Mouse (Mus musculus): ENCODE data around the gene St3gal5. TPM values are rescaled to one million over a fixed set of nuclear protein-coding genes. Genes with fewer than 3 reads are reported as not detected.

Gene St3gal5
- total and polyA plus RNA-seq, 3 experiments = 4.0 to 21.4 (median 19.8) TPM

- TF ChIP-seq ETS1 (conservative IDR thresholded peaks at IDR 0.05; ENCODE audit: low read depth, low read length) (no peak), USF2 (conservative IDR thresholded peaks at IDR 0.05; ENCODE audit: low read depth, low read length) (no peak)
- no peak overlapping the region for H3K27ac ChIP-seq (ENCODE audit: insufficient read depth, low read depth)
- in situ Hi-C loops (cut with MboI; ENCODE audit: low pct_ligation_motif_present, low pct_unique_long_range_greater_than_20kb, low sequenced_read_pairs) = no loop called here
- H3K4me3 ChIP-seq (replicated peaks in 1 of 3; ENCODE audit: low read depth in 2 of 3, low read length in 2 of 3, poor library complexity in 1 of 3) = no peak overlapping the region
- peaks cover 0 to 9% of the 10 kb centered on the region in 2 experiments for H3K36me3 ChIP-seq (replicated peaks in 1 of 2; ENCODE audit: control insufficient read depth in 1 of 2, insufficient read depth in 1 of 2, low read length in 1 of 2)
- no peak for DNase-seq (ENCODE audit: extremely low read depth)
- H3K4me1 ChIP-seq (ENCODE audit: control insufficient read depth in 1 of 2, insufficient read depth in 2 of 2) = peaks cover 14 to 47% of the 10 kb centered on the region in 2 experiments
- H3K9me3 ChIP-seq (replicated peaks; ENCODE audit: low read length) = no peaks in the 10 kb centered on the region
- H3K4me2 ChIP-seq (ENCODE audit: insufficient read depth, low read depth, poor library complexity, severe bottlenecking) = no peak overlapping the region
- H3K27me3 ChIP-seq (replicated peaks) = no peaks in the 10 kb centered on the region
- H3K9ac ChIP-seq (ENCODE audit: insufficient read depth, low read depth) = no peak overlapping the region
- dilution Hi-C loops (cut with MboI; ENCODE audit: extremely low pct_ligation_motif_present, extremely low pct_unique_long_range_greater_than_20kb, low sequenced_read_pairs) = no loop called here
- H3K79me2 ChIP-seq (replicated peaks; ENCODE audit: control insufficient read depth, extremely low read depth, insufficient read depth, poor library complexity, severe bottlenecking) = peaks cover 42% of the 10 kb centered on the region
Observed at GRCm38 (mm10) chr6:72100171-72100570, 2.8 kb downstream of the St3gal5 start.

- in situ Hi-C loops (cut with MboI; ENCODE audit: low pct_ligation_motif_present, low pct_unique_long_range_greater_than_20kb, low sequenced_read_pairs) = no loop called here
- Histone ChIP-seq H3K27me3 (replicated peaks) (no peaks in the 10 kb centered on the region), H3K27ac (ENCODE audit: insufficient read depth, low read depth) (no peak overlapping the region), H3K4me1 (ENCODE audit: control insufficient read depth in 1 of 2, insufficient read depth in 2 of 2) (peaks cover 10 to 39% of the 10 kb centered on the region in 2 experiments), H3K36me3 (replicated peaks in 1 of 2; ENCODE audit: control insufficient read depth in 1 of 2, insufficient read depth in 1 of 2, low read length in 1 of 2) (peaks cover 0 to 11% of the 10 kb centered on the region in 2 experiments), H3K4me3 (replicated peaks in 1 of 3; ENCODE audit: low read depth in 2 of 3, low read length in 2 of 3, poor library complexity in 1 of 3) (no peak overlapping the region), H3K79me2 (replicated peaks; ENCODE audit: control insufficient read depth, extremely low read depth, insufficient read depth, poor library complexity, severe bottlenecking) (peaks cover 45% of the 10 kb centered on the region), H3K9me3 (replicated peaks; ENCODE audit: low read length) (no peaks in the 10 kb centered on the region), H3K9ac (ENCODE audit: insufficient read depth, low read depth) (no peak overlapping the region), H3K4me2 (ENCODE audit: insufficient read depth, low read depth, poor library complexity, severe bottlenecking) (no peak overlapping the region)
- DNase-seq (ENCODE audit: extremely low read depth) = no peak
- dilution Hi-C loops (cut with MboI; ENCODE audit: extremely low pct_ligation_motif_present, extremely low pct_unique_long_range_greater_than_20kb, low sequenced_read_pairs) = no loop called here
- TF ChIP-seq KAT2A (IDR thresholded peaks at IDR 0.05; ENCODE audit: insufficient replicate concordance, low read length) (no peak), SIN3A (IDR thresholded peaks at IDR 0.05; ENCODE audit: low read length) (no peak), TCF12 (IDR thresholded peaks at IDR 0.05; ENCODE audit: low read depth, low read length) (no peak), JUND (conservative IDR thresholded peaks at IDR 0.05; ENCODE audit: low read depth, low read length) (no peak), POLR2AphosphoS2 (IDR thresholded peaks at IDR 0.05; ENCODE audit: low read depth, low read length) (no peak), ZNF384 (IDR thresholded peaks at IDR 0.05; ENCODE audit: low read depth, low read length) (no peak), SMC3 (IDR thresholded peaks at IDR 0.05; ENCODE audit: low read depth, low read length) (no peak), MAX (IDR thresholded peaks at IDR 0.05; ENCODE audit: low read length) (no peak), USF2 (conservative IDR thresholded peaks at IDR 0.05; ENCODE audit: low read depth, low read length) (no peak), GABPA (IDR thresholded peaks at IDR 0.05; ENCODE audit: insufficient replicate concordance, low read depth, low read length) (no peak), NRF1 (IDR thresholded peaks at IDR 0.05; ENCODE audit: low read depth, low read length) (no peak), PAX5 (IDR thresholded peaks at IDR 0.05; ENCODE audit: low read length) (no peak), MEF2A (IDR thresholded peaks at IDR 0.05; ENCODE audit: borderline replicate concordance, low read depth, low read length) (no peak)
Observed at GRCm38 (mm10) chr6:72100939-72101338, 3.5 kb downstream of the St3gal5 start.

DNA sequence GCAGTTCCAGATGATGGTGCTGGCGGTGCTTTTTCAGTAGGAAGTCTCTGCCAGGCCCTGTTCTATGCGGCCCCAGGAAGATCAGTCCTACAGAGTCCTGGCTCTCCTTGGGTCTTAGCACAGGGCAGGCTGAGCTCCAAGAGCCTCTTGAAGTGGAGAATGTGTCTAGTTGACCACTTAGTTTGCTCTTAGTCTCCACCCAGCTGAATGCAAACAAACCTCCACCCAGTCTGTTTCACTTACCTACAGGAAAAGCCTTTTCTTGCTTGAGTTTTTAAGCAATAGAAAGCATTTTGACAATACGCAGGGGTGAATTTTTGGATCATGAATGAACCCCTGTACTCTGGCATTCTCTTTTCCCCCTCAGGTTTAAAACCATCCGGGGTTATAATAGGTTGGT lies 4.0 kb downstream of the St3gal5 start:
- Histone ChIP-seq H3K79me2 (replicated peaks; ENCODE audit: control insufficient read depth, extremely low read depth, insufficient read depth, poor library complexity, severe bottlenecking) (peaks cover 47% of the 10 kb centered on the region), H3K4me1 (ENCODE audit: control insufficient read depth in 1 of 2, insufficient read depth in 2 of 2) (peaks cover 10 to 35% of the 10 kb centered on the region in 2 experiments), H3K9me3 (replicated peaks; ENCODE audit: low read length) (no peaks in the 10 kb centered on the region), H3K9ac (ENCODE audit: insufficient read depth, low read depth) (no peak overlapping the region), H3K4me3 (replicated peaks in 1 of 3; ENCODE audit: low read depth in 2 of 3, low read length in 2 of 3, poor library complexity in 1 of 3) (no peak overlapping the region), H3K36me3 (replicated peaks in 1 of 2; ENCODE audit: control insufficient read depth in 1 of 2, insufficient read depth in 1 of 2, low read length in 1 of 2) (peaks cover 0 to 11% of the 10 kb centered on the region in 2 experiments), H3K4me2 (ENCODE audit: insufficient read depth, low read depth, poor library complexity, severe bottlenecking) (no peak overlapping the region), H3K27ac (ENCODE audit: insufficient read depth, low read depth) (no peak overlapping the region), H3K27me3 (replicated peaks) (no peaks in the 10 kb centered on the region)
- in situ Hi-C loops (cut with MboI; ENCODE audit: low pct_ligation_motif_present, low pct_unique_long_range_greater_than_20kb, low sequenced_read_pairs) = no loop called here
- no peak for TF ChIP-seq SIN3A (IDR thresholded peaks at IDR 0.05; ENCODE audit: low read length)
- TF ChIP-seq TBP (conservative IDR thresholded peaks at IDR 0.05; ENCODE audit: low read depth, low read length) = no peak
- no peak for TF ChIP-seq MAX (IDR thresholded peaks at IDR 0.05; ENCODE audit: low read length)
- no peak for TF ChIP-seq BHLHE40 (IDR thresholded peaks at IDR 0.05; ENCODE audit: low read depth, low read length)
- no peak for TF ChIP-seq JUN (IDR thresholded peaks at IDR 0.05; ENCODE audit: insufficient read depth, low read depth, low read length)
- no peak for TF ChIP-seq POLR2A (IDR thresholded peaks at IDR 0.05; ENCODE audit: low read depth, low read length)
- TF ChIP-seq USF1 (IDR thresholded peaks at IDR 0.05; ENCODE audit: low read depth, low read length) = no peak
- TF ChIP-seq SMC3 (IDR thresholded peaks at IDR 0.05; ENCODE audit: low read depth, low read length) = no peak
- dilution Hi-C loops (cut with MboI; ENCODE audit: extremely low pct_ligation_motif_present, extremely low pct_unique_long_range_greater_than_20kb, low sequenced_read_pairs) = no loop called here
- no peak for DNase-seq (ENCODE audit: extremely low read depth)
